Mouse (Mus musculus) adrenal gland, postnatal 10 days (tissue): Measurements from ENCODE around the gene Senp8. TPM values are rescaled to one million over a fixed set of nuclear protein-coding genes. Genes with fewer than 3 reads are reported as not detected.

Source experiments
- DNase-seq: peaks from one replicate; pipeline ENCODE4 v3.0.0; 2021; ENCODE audit warnings: mixed read lengths
- total RNA-seq, 2 experiments: library from RNA; stranded (reverse); gene quantifications; 2 replicates each; pipeline ENCODE4 v1.2.3; 2021

Gene Senp8
- total RNA-seq, 2 experiments from 2014 or later, result 4.3 to 9.0 TPM

DNA sequence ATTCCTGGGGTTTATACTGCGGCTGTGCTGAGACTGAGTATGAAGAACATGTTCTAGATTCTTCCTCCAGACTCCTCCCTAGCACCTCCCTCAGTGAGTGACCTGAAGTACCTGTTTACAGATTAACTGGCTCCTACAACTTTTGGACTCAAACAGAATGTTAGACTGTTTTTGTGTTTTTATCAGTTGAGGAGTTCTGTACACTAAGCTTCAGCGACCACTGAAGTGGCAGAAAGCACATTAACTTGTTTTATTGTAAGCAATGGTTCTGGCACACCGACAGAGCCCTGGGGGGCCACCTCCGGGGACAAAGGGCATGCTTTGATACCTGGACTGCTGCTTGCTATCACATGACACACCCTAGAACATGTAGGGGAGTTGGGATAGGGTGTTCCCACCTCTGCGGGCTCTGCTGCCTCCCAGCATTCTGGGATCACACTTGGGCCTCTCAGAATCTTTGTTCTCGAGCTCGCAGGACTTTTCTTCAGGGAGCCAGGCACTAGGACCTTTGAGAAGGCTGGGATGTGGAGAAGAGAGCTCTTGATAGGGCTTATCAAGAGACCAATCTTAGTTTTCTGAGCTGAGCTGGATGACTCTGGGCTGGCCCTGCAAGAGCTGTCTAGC, 34.1 kb downstream of the Senp8 start:
- DNase-seq, result no peak

- DNase-seq, result peak; percentile 67
Measured at GRCm38 (mm10) chr9:59709225-59709624, 41.3 kb downstream of the Senp8 start.

- no peak for DNase-seq
Measured at GRCm38 (mm10) chr9:59706850-59707825, 43.4 kb downstream of the Senp8 start.

DNA sequence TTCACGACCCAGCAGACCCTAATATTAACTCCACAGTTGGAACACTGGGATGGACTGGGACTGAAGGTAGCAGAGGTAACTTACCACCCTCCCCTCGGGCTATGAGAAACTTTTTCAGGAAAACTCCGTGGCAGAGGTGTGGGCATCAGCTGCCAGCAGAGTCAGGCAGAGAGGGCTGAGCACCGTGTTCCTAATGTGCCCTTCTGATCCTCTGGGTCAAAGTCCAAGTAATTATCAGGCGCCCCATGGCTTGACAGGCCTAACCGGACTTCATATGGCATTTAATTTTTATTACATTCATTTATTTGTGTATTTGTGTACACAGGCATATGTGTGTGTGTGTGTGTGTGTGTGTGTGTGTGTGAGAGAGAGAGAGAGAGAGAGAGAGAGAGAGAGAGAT, 47.4 kb downstream of the Senp8 start:
- no peak for DNase-seq

GRCm38 (mm10) chr9:59701094-59701493, 49.4 kb downstream of the Senp8 start:
- peak; percentile 43 for DNase-seq

DNA sequence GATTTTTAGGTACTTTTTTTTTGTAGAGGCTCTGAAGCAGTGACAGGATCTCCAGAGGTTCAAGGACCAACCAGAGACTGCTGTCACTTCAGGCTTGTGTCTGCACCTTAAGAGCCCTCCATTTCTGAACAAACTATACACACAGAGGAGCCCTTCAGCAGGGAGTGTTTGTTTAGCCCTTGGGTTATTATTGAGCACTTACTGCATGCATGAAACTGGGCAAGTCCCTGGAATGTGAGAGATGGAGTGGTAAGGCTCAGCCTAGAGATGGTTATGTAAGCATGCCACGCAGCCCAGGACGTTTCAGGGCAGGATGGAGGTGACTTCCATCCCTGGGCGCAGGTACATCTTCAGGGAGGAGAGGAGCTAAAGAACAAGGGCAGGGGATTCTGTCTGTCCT, 54.1 kb downstream of the Senp8 start:
- DNase-seq, result no peak

DNA sequence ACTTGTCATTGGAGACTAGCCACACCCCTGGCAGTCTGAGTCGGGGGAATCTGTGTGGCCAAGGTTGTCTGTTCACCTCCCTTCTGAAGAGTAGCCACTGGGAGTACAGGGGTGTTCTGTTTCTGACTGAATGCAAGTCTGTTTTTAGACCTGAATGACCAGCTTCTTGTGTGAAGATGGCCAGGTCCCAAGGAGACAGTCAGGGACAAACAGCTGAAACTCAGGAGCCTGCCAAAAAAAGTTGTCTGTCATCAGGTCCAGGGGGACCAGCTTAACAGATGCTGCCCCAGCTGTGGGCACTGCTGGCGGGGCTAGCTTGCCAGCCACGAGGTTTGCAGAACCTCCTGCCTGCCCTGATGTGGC, 55.1 kb downstream of the Senp8 start:
- DNase-seq, result no peak

GRCm38 (mm10) chr9:59694571-59695450, 55.7 kb downstream of the Senp8 start:
- no peak for DNase-seq

- peak; percentile 27 for DNase-seq
Measured at GRCm38 (mm10) chr9:59692145-59692544, 58.4 kb downstream of the Senp8 start.

- DNase-seq, result peak; percentile 91
Measured at GRCm38 (mm10) chr9:59691635-59692094, 58.8 kb downstream of the Senp8 start.

DNA sequence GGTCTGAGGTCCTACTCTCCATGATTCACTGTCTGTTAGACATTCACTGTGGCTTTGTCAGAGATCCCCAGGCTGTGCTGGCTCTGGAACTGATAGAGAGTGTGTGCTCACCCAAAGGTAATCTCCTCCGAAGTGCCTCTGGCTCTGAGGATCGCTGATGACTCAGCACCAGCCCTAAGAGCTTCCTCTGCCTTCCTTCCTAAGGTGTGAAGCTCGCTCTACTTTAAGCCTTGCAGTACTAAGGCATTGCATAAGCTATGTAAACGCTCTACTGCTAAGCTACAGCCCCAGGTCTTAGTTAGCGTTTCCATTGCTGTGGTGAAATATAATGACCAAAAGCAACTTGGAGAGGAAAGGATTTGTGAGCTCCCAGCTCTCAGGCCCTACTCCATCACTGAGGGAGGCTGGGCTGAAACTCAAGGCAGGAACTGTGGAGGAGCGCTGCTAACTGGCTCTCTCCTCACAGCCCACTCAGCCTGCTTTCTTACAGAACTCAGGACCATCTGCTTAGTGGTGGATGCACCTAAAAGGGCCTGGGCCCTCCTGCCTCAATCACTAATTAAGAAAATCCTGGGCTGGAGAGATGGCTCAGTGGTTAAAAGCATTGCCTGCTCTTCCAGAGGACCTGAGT, 63.0 kb downstream of the Senp8 start:
- DNase-seq, result no peak

Other genes starting within 250 kb of the Senp8 start
- gene Hexa, start 211.2 kb downstream of the Senp8 start, total RNA-seq, result 10 to 100 TPM; 70.7 to 71.7 TPM
- 1 to 10 TPM in 1 of 2 experiments, under 1 TPM in 1; 0.88 to 1.6 TPM for gene Tmem202, start 210.9 kb downstream of the Senp8 start, total RNA-seq
- 1 to 10 TPM; 5.1 to 8.0 TPM for gene Celf6, start 172.8 kb downstream of the Senp8 start, total RNA-seq
- 10 to 100 TPM; 26.2 to 35.7 TPM for gene Parp6, start 133.4 kb downstream of the Senp8 start, total RNA-seq
- gene Pkm, start 94.3 kb downstream of the Senp8 start, total RNA-seq, result 100 to 1,000 TPM; 585 to 668 TPM
- under 1 TPM; 0.42 to 0.45 TPM for gene Gramd2, start 70.6 kb downstream of the Senp8 start, total RNA-seq
- gene Myo9a, start 186 bp upstream of the Senp8 start, total RNA-seq, result 10 to 100 TPM; 11.4 to 19.2 TPM
- gene Nr2e3, start 209.9 kb upstream of the Senp8 start, total RNA-seq, result not detected